Mouse (Mus musculus) kidney, adult 2 months (tissue): ENCODE results near the gene Srp54a. TPM values are rescaled to one million over a fixed set of nuclear protein-coding genes. Genes with fewer than 3 reads are reported as not detected.

Experiments used
- DNase-seq: peaks from one replicate; pipeline ENCODE4 v3.0.0; 2021
- H3K27ac ChIP-seq: fragments of 200-500 bp; 2 replicates; pipeline ENCODE4 v1.5.1; 2012; ENCODE audit warnings: low read depth, low read length, control low read depth, inconsistent platforms; ENCODE audit not compliant: insufficient read depth
- H3K27me3 ChIP-seq: fragments of 200-500 bp; replicated peaks from 2 replicates; pipeline ENCODE4 v1.6.1; 2012; ENCODE audit warnings: mild to moderate bottlenecking, moderate library complexity, low read length, inconsistent platforms; ENCODE audit not compliant: control insufficient read depth, insufficient read depth
- H3K36me3 ChIP-seq: fragments of 200-500 bp; 2 replicates; pipeline ENCODE4 v1.6.1; 2012; ENCODE audit warnings: mild to moderate bottlenecking, moderate library complexity, low read length, inconsistent platforms; ENCODE audit not compliant: control insufficient read depth, insufficient read depth
- H3K4me1 ChIP-seq: fragments of 200-500 bp; 2 replicates; pipeline ENCODE4 v1.6.1; 2011; ENCODE audit warnings: low read length; ENCODE audit not compliant: control insufficient read depth, insufficient read depth
- H3K4me3 ChIP-seq: fragments of 200-500 bp; 2 replicates; pipeline ENCODE4 v1.5.1; 2011; ENCODE audit warnings: mild to moderate bottlenecking, low read depth, low read length, control low read depth; ENCODE audit not compliant: insufficient read depth
- CTCF ChIP-seq: fragments of 200-500 bp; conservative IDR thresholded peaks from 2 replicates; pipeline ENCODE4 v1.5.1; 2011; ENCODE audit warnings: low read depth, mild to moderate bottlenecking, control low read depth, low read length, moderate library complexity, mixed read lengths; ENCODE audit not compliant: insufficient read depth, insufficient read length
- POLR2A ChIP-seq: fragments of 200-500 bp; IDR thresholded peaks from one replicate; pipeline ENCODE4 v1.6.1; 2011; ENCODE audit warnings: low read depth, low read length, control low read depth
- WGBS: fragments of 180-500 bp; shearing (Covaris S2); methylation state at CpG from one replicate; pipeline ENCODE4 v1.1.7; 2018; 5-methylcytosine and 5-hydroxymethylcytosine counted together
- polyA plus RNA-seq: library from polyadenylated mRNA; depleted of rRNA; stranded (reverse); fragments of >200 nt; gene quantifications from 2 replicates; pipeline ENCODE4 v1.2.3, GENCODE M21; 2012

Gene Srp54a
- polyA plus RNA-seq, 1 experiment = 12.8 TPM

DNA sequence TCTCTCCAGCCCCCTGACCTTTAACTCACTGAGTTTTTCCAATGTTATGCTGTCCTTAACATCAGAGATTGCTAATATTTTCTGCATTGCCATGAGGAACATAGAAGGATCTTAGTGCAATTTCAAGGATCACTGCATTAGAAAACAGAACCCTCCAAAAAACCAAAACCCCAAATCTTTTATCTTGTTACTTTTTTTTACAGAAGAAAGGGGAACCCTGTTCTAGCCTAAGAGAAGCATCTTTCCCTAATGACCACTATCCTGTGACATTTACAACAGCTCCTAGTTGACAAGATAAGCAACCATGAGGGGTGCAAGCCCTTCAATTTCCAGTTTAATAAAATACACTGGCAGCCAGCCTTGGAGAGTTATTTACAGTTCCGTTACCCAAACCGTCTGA, 23.4 kb upstream of the Srp54a start:
- TF ChIP-seq CTCF (no peak), POLR2A (no peak)
- Histone ChIP-seq H3K27ac (no peak overlapping the region), H3K27me3 (no peaks in the 10 kb centered on the region), H3K4me1 (peaks cover 7% of the 10 kb centered on the region; the same call in 1 of the 2 replicates), H3K4me3 (no peak overlapping the region), H3K36me3 (no peaks in the 10 kb centered on the region)
- WGBS = 52% methylated on average over 2 of the region's 2 CpGs
- no peak for DNase-seq

- WGBS = 54% methylated on average over 6 of the region's 6 CpGs
- no peaks in the 10 kb centered on the region for H3K36me3 ChIP-seq
- peak; percentile 83 for DNase-seq
- TF ChIP-seq POLR2A (no peak), CTCF (no peak)
- no peak overlapping the region for H3K27ac ChIP-seq
- peaks cover 11% of the 10 kb centered on the region; the same call in 1 of the 2 replicates for H3K4me1 ChIP-seq
- no peaks in the 10 kb centered on the region for H3K27me3 ChIP-seq
- H3K4me3 ChIP-seq = no peak overlapping the region
These were observed 21.0 kb upstream of the Srp54a start for GRCm38 (mm10) chr12:55058865-55059615.

DNA sequence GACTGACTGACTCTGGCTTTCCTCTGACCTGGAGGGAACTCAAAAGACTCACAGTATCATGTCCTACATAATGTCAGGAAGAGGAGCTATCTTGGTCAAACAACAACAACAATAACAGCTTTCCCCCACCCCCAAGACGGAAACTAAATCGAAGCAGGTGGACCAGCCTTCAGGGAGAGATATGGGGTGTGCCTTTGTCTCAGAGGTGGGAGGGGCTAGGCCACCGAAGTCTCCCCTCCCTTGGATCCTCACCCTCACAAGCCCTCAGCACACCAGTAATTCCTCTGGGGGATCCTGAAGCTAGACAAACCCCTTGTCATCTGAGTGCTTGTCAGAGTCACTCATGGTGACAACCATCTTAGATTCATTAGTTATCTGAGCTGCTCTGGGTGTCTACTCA, 20.2 kb upstream of the Srp54a start:
- no peak for DNase-seq
- TF ChIP-seq CTCF = no peak
- TF ChIP-seq POLR2A = no peak
- H3K4me3 ChIP-seq = no peak overlapping the region
- H3K4me1 ChIP-seq = peaks cover 11% of the 10 kb centered on the region; the same call in 1 of the 2 replicates
- 45% methylated on average over 3 of the region's 3 CpGs for WGBS
- H3K36me3 ChIP-seq = no peaks in the 10 kb centered on the region
- H3K27me3 ChIP-seq = no peaks in the 10 kb centered on the region
- peak overlapping the region; percentile 19; the same call in 1 of the 2 replicates for H3K27ac ChIP-seq

- WGBS = 73% methylated on average over 6 of the region's 6 CpGs
- Histone ChIP-seq H3K27me3 (no peaks in the 10 kb centered on the region), H3K4me3 (no peak overlapping the region), H3K36me3 (no peaks in the 10 kb centered on the region), H3K4me1 (peaks cover 11% of the 10 kb centered on the region; the same call in 1 of the 2 replicates), H3K27ac (no peak overlapping the region)
- TF ChIP-seq POLR2A (no peak), CTCF (no peak)
- no peak for DNase-seq
These were observed 19.7 kb upstream of the Srp54a start for GRCm38 (mm10) chr12:55060212-55060898.

GRCm38 (mm10) chr12:55061006-55061405, 19.1 kb upstream of the Srp54a start:
- Histone ChIP-seq H3K27me3 (no peaks in the 10 kb centered on the region), H3K4me1 (peaks cover 11% of the 10 kb centered on the region; the same call in 1 of the 2 replicates), H3K4me3 (no peak overlapping the region), H3K27ac (no peak overlapping the region), H3K36me3 (no peaks in the 10 kb centered on the region)
- TF ChIP-seq CTCF = no peak
- TF ChIP-seq POLR2A = no peak
- 83% methylated on average over 10 of the region's 10 CpGs for WGBS
- no peak for DNase-seq

DNA sequence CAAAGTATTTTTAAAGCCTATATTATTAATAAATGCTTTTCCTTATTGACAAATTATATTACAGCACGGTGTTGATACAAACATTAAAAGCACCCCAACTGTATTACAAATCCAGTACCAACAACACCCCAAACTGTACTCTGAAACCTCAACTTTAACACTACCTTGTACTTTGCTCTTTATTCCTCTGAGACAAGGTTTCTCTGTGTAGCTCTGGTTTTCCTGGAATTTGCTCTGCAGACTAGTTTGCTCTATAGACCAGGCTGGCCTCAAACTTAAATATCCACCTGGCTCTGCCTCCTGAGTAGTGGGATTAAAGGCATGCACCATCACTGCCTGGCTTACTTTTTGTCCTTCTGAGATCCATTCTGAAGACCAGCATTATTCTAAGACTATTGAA, 17.9 kb upstream of the Srp54a start:
- no peak for TF ChIP-seq POLR2A
- no peak for TF ChIP-seq CTCF
- Histone ChIP-seq H3K36me3 (no peaks in the 10 kb centered on the region), H3K27ac (peak overlapping the region; percentile 96), H3K4me1 (peaks cover 11% of the 10 kb centered on the region; the same call in 1 of the 2 replicates), H3K27me3 (no peaks in the 10 kb centered on the region), H3K4me3 (no peak overlapping the region)
- 70% methylated on average over 1 of the region's 1 CpGs for WGBS
- DNase-seq = peak; percentile 74

DNA sequence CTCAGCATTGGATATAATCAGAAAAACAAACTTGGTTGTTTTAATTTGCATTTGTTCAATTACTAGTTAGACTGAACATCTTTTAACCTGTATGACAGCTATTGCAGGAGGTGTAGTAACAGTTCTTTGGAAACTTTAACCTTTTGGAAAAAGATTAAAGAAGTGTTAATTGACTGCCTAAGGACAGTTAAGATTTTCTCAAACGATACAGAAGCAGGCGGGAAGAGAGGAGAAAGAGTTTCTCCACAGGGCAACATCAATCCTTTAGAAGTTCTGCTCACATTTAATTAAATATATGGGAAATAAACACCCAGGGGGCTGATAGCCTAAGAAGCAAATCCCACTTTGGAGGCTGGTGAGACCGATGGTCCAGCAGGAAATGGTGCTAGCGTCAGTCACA, 7.6 kb upstream of the Srp54a start:
- DNase-seq = no peak
- no peak overlapping the region for H3K27ac ChIP-seq
- 46% methylated on average over 4 of the region's 4 CpGs for WGBS

More for the DNA sequence above, 7.6 kb upstream of the Srp54a start:
- Histone ChIP-seq H3K4me3 (no peak overlapping the region), H3K4me1 (no peaks in the 10 kb centered on the region; the same call in 1 of the 2 replicates), H3K27me3 (no peaks in the 10 kb centered on the region), H3K36me3 (no peaks in the 10 kb centered on the region)
- no peak for TF ChIP-seq POLR2A
